Mouse (Mus musculus) c-Kit-positive CD71-positive TER-119-positive erythroid progenitor cells, embryonic 14.5 days (primary cell): ENCODE data around the gene Gsto2.

ENCODE experiments used
- DNase-seq: peaks from one replicate; pipeline ENCODE4 v3.0.0-alpha.2; 2013; ENCODE audit warnings: low spot score

Gsto2 gene

DNA sequence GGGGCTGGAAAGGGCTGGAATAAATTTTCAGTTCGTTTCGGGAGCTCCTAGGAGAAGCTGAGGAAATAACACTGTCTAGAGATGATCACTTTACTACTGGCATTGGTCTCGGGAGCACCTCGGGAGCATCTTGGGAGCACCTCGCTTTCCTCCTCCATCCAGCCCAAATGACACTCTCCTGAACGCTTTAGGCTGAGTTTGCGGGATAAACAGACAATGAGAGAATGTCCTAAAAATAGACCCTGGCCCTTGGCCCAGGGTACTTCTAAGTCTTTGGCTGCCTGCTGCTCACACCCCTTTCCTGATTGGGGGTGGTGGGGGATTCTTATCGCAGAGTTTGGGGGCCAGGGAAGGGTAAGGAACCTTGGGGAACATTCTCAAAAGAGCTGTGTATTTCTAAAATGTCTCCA lies 54.6 kb downstream of the Gsto2 start:
- no peak for DNase-seq

DNA sequence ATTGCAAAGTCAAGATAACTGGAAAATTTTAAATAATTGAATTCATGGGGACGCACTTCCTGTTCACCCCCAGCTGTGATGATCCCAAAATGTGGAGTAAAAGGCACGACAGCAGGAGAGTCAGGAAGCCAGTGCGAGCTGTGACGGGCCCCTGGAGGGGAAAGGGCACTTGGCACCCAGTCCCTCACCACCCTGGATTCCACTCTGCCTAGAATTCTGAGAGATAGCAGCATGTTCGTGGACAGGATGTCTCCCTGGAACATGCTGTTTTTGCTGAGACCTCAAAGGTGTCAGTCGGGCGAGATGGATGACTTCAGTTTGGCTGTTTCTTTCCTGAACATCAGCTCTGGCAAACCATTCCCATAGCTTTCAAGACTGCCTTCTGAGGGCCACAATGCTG lies 60.5 kb downstream of the Gsto2 start:
- no peak for DNase-seq

DNA sequence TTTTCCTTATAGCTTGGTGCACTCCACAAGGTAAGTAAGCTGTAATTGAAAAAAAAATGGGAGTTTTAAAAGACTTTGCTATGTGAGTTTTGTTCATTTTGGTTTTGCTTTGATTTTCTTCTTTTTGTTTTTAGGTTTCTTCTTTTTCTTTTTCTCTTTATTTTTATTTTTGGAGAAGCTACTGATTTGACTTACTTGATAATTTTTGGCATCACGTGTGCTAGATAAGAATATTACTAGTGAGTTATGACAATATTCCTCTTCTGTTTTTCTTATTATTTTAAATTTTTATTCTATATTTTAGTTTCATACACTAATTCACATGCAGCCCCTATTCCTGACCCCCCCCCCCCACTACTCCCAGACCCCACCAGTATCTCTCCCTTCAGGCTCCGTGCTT lies 61.7 kb downstream of the Gsto2 start:
- DNase-seq: no peak

DNA sequence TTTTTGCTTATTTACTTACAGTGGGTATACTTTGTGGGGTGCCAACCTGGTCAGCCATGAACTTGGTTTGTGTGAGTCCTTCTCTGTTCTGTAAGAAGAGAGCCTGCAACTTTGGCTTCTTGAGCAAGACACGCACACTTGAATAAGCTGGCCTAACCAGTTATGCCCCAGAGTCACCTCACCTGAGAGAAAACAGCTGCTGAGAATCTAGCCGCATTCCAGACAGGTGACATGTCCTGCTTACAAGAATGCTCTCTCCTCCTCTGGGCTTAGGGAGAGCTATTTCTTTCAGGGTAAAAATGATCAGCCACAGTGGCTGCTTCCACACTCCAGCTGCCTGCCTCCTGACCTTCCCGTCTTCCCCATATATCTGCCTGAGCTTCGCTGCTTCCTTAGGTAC lies 63.7 kb downstream of the Gsto2 start:
- no peak for DNase-seq

DNA sequence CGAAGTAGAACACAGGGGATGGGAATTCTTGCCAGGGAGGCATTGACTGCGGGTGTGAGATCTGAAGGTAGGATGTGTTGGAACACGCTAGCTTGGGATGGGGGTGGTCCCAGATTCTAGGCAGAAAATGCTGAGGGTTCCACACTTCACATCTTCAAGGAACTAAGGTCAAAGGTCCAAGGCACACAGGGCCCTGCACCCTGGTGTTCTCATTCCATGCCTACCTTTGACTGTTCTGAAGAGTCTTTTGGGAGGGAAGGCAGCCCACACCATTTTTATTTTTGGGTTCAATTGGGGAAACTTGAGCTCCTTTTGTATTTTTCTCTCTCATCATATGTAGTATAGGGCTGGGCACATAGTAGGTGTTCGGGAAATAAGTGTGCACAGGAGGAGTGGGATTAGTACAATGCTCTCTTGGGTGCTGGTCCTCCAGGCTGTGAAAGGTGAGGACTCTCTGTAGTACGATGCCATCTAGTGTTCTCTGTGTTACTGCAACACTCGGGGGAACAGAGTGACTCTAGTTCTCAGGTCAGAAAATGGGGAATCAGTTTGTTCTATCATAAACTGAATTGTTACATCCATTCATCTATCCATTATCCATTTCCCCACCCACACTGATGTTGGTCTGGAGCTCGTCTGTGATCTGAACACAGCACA lies 66.8 kb downstream of the Gsto2 start:
- peak; percentile 14 for DNase-seq

DNA sequence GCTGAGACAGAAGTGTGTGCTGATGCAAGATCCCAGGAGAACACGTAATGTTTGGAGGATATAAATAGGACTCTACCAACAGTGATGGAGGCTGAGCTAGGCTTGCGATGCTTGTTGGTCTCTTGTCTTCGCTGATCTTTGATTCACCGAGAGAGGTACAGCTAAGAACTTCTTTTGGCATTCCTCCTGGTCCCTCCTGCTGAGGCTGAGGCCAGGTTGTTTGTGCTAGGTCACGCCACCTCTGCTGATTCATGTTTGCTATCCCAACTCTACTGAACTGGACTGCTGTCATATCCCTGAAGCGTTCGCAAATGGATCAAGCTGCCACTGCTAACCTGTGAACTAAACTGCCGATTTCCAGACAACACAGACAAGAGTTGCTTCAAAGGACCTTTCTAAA lies 68.8 kb downstream of the Gsto2 start:
- no peak for DNase-seq

DNA sequence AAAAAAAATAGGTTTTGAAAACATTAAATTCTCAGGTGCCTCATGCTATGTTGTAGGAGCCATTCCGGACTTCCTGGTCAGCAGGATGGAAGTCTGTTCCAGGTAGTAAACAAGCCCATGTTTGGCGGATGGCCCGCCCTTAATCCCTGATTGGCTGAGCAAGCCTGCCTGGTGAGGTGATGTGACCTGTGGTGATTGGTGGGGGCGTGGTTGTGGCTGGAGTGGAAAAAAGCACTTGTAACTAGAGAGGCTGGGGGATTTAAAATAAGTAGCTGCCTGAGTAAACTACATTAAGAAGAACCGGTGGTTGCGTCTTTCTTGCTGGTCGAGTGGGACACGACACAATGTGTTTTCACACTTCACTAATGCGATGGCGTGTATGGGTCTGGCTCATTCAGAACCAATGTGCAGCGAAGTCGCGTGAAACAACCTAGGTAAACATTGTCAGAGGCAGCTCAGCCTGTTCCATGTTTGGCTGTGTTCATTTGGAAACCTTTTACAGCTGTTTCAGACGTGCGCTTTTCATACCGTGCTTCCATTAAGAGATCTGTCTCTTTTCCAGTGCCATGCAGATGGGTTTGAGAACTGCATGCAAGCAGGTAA lies 69.4 kb downstream of the Gsto2 start:
- no peak for DNase-seq

DNA sequence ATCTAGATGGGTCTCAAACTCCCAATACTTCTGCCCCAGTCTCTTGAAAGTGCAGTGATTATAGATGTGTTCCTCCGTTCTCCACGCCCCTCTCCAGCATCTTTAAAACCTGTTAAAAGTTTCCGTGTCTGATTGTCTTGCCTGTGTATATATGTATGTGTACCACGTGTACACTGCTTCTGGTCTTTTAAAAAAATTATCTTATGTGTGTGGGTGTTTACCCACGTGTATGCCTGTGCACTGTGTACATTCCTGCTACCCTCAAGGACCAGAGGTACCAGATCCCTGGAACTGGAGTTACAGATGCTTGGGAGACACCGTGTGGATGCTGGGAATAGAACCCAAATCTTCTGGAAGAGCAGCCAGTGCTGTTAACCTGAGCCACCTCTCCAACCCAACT lies 70.2 kb downstream of the Gsto2 start:
- no peak for DNase-seq
